Mouse (Mus musculus): ENCODE results near the gene Rln1.

The Rln1 gene

GRCm38 (mm10) chr19:29296166-29296565 lies 38.3 kb downstream of the Rln1 start:
- no peak for DNase-seq (ENCODE audit: low read depth, low spot score)

- DNase-seq (ENCODE audit: low read depth, low spot score) = no peak
Measured at GRCm38 (mm10) chr19:29294756-29295155, 39.7 kb downstream of the Rln1 start.

GRCm38 (mm10) chr19:29292546-29292945 lies 41.9 kb downstream of the Rln1 start:
- no peak for DNase-seq (ENCODE audit: low read depth, low spot score)

GRCm38 (mm10) chr19:29291532-29291931 lies 42.9 kb downstream of the Rln1 start:
- no peak for DNase-seq (ENCODE audit: low read depth, low spot score)

GRCm38 (mm10) chr19:29287863-29288262 lies 46.6 kb downstream of the Rln1 start:
- DNase-seq (ENCODE audit: low read depth, low spot score) = peak; percentile 54

GRCm38 (mm10) chr19:29285451-29285869 lies 49.0 kb downstream of the Rln1 start:
- DNase-seq (ENCODE audit: low read depth, low spot score) = peak; percentile 86
